Mouse (Mus musculus) kidney, postnatal 14 days (tissue): ENCODE measurements around the gene Npas2.

Source experiments
- DNase-seq: peaks from one replicate; pipeline ENCODE4 v3.0.0; 2022; ENCODE audit warnings: mixed read lengths

The Npas2 gene

GRCm38 (mm10) chr1:39338831-39339230 is 145.3 kb downstream of the Npas2 start:
- no peak for DNase-seq

- DNase-seq = no peak
Observed at GRCm38 (mm10) chr1:39339455-39339854, 145.9 kb downstream of the Npas2 start.

- DNase-seq = no peak
Observed at GRCm38 (mm10) chr1:39340156-39340555, 146.6 kb downstream of the Npas2 start.

GRCm38 (mm10) chr1:39340647-39341046 is 147.1 kb downstream of the Npas2 start:
- peak; percentile 70 for DNase-seq

- peak; percentile 18 for DNase-seq
Observed at GRCm38 (mm10) chr1:39341807-39342206, 148.3 kb downstream of the Npas2 start.

GRCm38 (mm10) chr1:39343242-39343641 is 149.7 kb downstream of the Npas2 start:
- no peak for DNase-seq

GRCm38 (mm10) chr1:39344981-39345600 is 151.6 kb downstream of the Npas2 start:
- no peak for DNase-seq

- no peak for DNase-seq
Observed at GRCm38 (mm10) chr1:39349001-39349400, 155.5 kb downstream of the Npas2 start.

GRCm38 (mm10) chr1:39349427-39349826 is 155.9 kb downstream of the Npas2 start:
- no peak for DNase-seq

GRCm38 (mm10) chr1:39361754-39362514 is 168.4 kb downstream of the Npas2 start:
- DNase-seq = no peak

- no peak for DNase-seq
Observed at GRCm38 (mm10) chr1:39362515-39362893, 169.0 kb downstream of the Npas2 start.

GRCm38 (mm10) chr1:39365562-39365961 is 172.0 kb downstream of the Npas2 start:
- no peak for DNase-seq

GRCm38 (mm10) chr1:39367045-39367444 is 173.5 kb downstream of the Npas2 start:
- no peak for DNase-seq

- peak; percentile 98 for DNase-seq
Observed at GRCm38 (mm10) chr1:39367601-39368266, 174.2 kb downstream of the Npas2 start, which contains the start of gene Rpl31. Gene Rpl31 (plus strand): TSS chr1:39367842.

- no peak for DNase-seq
Observed at GRCm38 (mm10) chr1:39368267-39368841, 174.8 kb downstream of the Npas2 start.

- no peak for DNase-seq
Observed at GRCm38 (mm10) chr1:39370431-39370830, 176.9 kb downstream of the Npas2 start.

GRCm38 (mm10) chr1:39372220-39372843 is 178.8 kb downstream of the Npas2 start:
- no peak for DNase-seq

- DNase-seq = no peak
Observed at GRCm38 (mm10) chr1:39373378-39373777, 179.8 kb downstream of the Npas2 start.

- no peak for DNase-seq
Observed at GRCm38 (mm10) chr1:39374231-39374809, 180.8 kb downstream of the Npas2 start.

- DNase-seq = no peak
Observed at GRCm38 (mm10) chr1:39376121-39376520, 182.6 kb downstream of the Npas2 start.

- DNase-seq = no peak
Observed at GRCm38 (mm10) chr1:39376726-39377240, 183.3 kb downstream of the Npas2 start.

GRCm38 (mm10) chr1:39378540-39378939 is 185.0 kb downstream of the Npas2 start:
- no peak for DNase-seq
